Mouse (Mus musculus) kidney, postnatal 0 days (tissue): Measurements from ENCODE around the gene Gipr. TPM values are rescaled to one million over a fixed set of nuclear protein-coding genes. Genes with fewer than 3 reads are reported as not detected.

Experiments
- ATAC-seq: fragments of 200-750 bp; cut with Nextera tagmentation; replicated peaks from 2 replicates; pipeline ENCODE4 v1.8.0; 2017; ENCODE audit warnings: low read depth, moderate number of reproducible peaks, moderate TSS enrichment, moderate library complexity; ENCODE audit not compliant: low FRiP score
- DNase-seq: peaks from one replicate; pipeline ENCODE4 v3.0.0-alpha.2; 2016; ENCODE audit warnings: low spot score
- H3K27ac ChIP-seq: fragments of 300-500 bp; sonication (generic); 2 replicates; pipeline ENCODE4 v1.5.1; 2014; ENCODE audit warnings: mild to moderate bottlenecking
- H3K27me3 ChIP-seq: fragments of 300-500 bp; sonication (generic); 2 replicates; pipeline ENCODE4 v1.6.1; 2014; ENCODE audit warnings: low read length, mixed read lengths; ENCODE audit not compliant: insufficient read depth
- H3K36me3 ChIP-seq: fragments of 300-500 bp; sonication (generic); 2 replicates; pipeline ENCODE4 v1.6.1; 2014; ENCODE audit warnings: low read length, mixed read lengths; ENCODE audit not compliant: insufficient read depth
- H3K4me1 ChIP-seq: fragments of 300-500 bp; sonication (generic); replicated peaks from 2 replicates; pipeline ENCODE4 v1.6.1; 2014; ENCODE audit warnings: antibody characterized with exemption, low read length, mixed read lengths; ENCODE audit not compliant: insufficient read depth
- H3K4me2 ChIP-seq: fragments of 300-500 bp; sonication (generic); 2 replicates; pipeline ENCODE4 v1.6.1; 2014; ENCODE audit warnings: mild to moderate bottlenecking, low read length, moderate library complexity, mixed read lengths
- H3K4me3 ChIP-seq: fragments of 300-500 bp; sonication (generic); replicated peaks from 2 replicates; pipeline ENCODE4 v1.5.1; 2014; ENCODE audit warnings: low read depth, low read length
- H3K9ac ChIP-seq: fragments of 300-500 bp; sonication (generic); 2 replicates; pipeline ENCODE4 v1.6.1; 2014; ENCODE audit warnings: low read depth, low read length
- H3K9me3 ChIP-seq: fragments of 300-500 bp; sonication (generic); replicated peaks from 2 replicates; pipeline ENCODE4 v1.6.1; 2016; ENCODE audit warnings: low read length, inconsistent platforms, mixed read lengths
- CTCF ChIP-seq: IDR thresholded peaks from 2 replicates; pipeline ENCODE4 v1.5.1; 2016; ENCODE audit warnings: antibody characterized with exemption, low read depth, mild to moderate bottlenecking, moderate library complexity
- WGBS: fragments of 180-500 bp; shearing (Covaris S2); extraction: QIAGEN DNeasy Blood & Tissue Kit; methylation state at CpG from one replicate; pipeline ENCODE4 v1.1.7; 2014; 5-methylcytosine and 5-hydroxymethylcytosine counted together
- polyA plus RNA-seq: library from polyadenylated mRNA; unstranded; fragments of >200 nt; fragmentation: Nextera tagmentation; extraction: Ambion mirVana; gene quantifications from 2 replicates; pipeline ENCODE4 v1.2.1, GENCODE M21; 2015

The Gipr gene
- polyA plus RNA-seq: 0.08 and 0.09 TPM in 2 replicates

- no peaks in the 10 kb centered on the region for H3K36me3 ChIP-seq
- TF ChIP-seq CTCF: no peak
- H3K4me3 ChIP-seq: no peak within 1 kb of the TSS
- H3K27ac ChIP-seq: no peak within 1 kb of the TSS
- WGBS: 12% methylated on average over 14 of the region's 14 CpGs
- ATAC-seq (no peak), DNase-seq (no peak)
- peaks cover 22% of the 10 kb centered on the region for H3K4me1 ChIP-seq
- H3K9me3 ChIP-seq: no peaks in the 10 kb centered on the region
- H3K4me2 ChIP-seq: peak within 1 kb of the TSS; percentile 21
- no peak within 1 kb of the TSS for H3K9ac ChIP-seq
- no peaks in the 10 kb centered on the region for H3K27me3 ChIP-seq
Observed at GRCm38 (mm10) chr7:19165656-19166423, at the start of gene Gipr. TSS of gene Gipr (minus strand) at chr7:19166127.

- ATAC-seq: no peak
- no peak overlapping the region for H3K9ac ChIP-seq
- no peak overlapping the region for H3K4me3 ChIP-seq
- TF ChIP-seq CTCF: no peak
- H3K36me3 ChIP-seq: no peaks in the 10 kb centered on the region
- no peaks in the 10 kb centered on the region for H3K27me3 ChIP-seq
- no peak overlapping the region for H3K27ac ChIP-seq
- peak overlapping the region; percentile 15; the same call in 1 of the 2 replicates for H3K4me2 ChIP-seq
- peaks cover 17% of the 10 kb centered on the region; the same call in 1 of the 2 replicates for H3K4me1 ChIP-seq
- 49% methylated on average over 9 of the region's 9 CpGs for WGBS
- H3K9me3 ChIP-seq: no peaks in the 10 kb centered on the region
- no peak for DNase-seq
Observed at GRCm38 (mm10) chr7:19214940-19215339, 49.0 kb upstream of the Gipr start.

- DNase-seq: no peak
- H3K4me2 ChIP-seq: peak overlapping the region; percentile 15; the same call in 1 of the 2 replicates
- no peak overlapping the region for H3K4me3 ChIP-seq
- H3K9ac ChIP-seq: no peak overlapping the region
- no peak for TF ChIP-seq CTCF
- no peaks in the 10 kb centered on the region for H3K9me3 ChIP-seq
- no peaks in the 10 kb centered on the region for H3K36me3 ChIP-seq
- no peak overlapping the region for H3K27ac ChIP-seq
- ATAC-seq: no peak
- WGBS: 69% methylated on average over 7 of the region's 7 CpGs
- H3K27me3 ChIP-seq: no peaks in the 10 kb centered on the region
- H3K4me1 ChIP-seq: peaks cover 17% of the 10 kb centered on the region; the same call in 1 of the 2 replicates
Observed at GRCm38 (mm10) chr7:19214369-19214768, 48.4 kb upstream of the Gipr start.

- Histone ChIP-seq H3K9ac (no peak overlapping the region), H3K27ac (no peak overlapping the region), H3K27me3 (no peaks in the 10 kb centered on the region), H3K36me3 (no peaks in the 10 kb centered on the region), H3K9me3 (no peaks in the 10 kb centered on the region), H3K4me3 (no peak overlapping the region), H3K4me2 (peak overlapping the region; percentile 79), H3K4me1 (peaks cover 17% of the 10 kb centered on the region; the same call in 1 of the 2 replicates)
- ATAC-seq (no peak), DNase-seq (no peak)
- TF ChIP-seq CTCF: no peak
- 60% methylated on average over 2 of the region's 2 CpGs for WGBS
Observed at GRCm38 (mm10) chr7:19213385-19213784, 47.5 kb upstream of the Gipr start.

GRCm38 (mm10) chr7:19211996-19212755 lies 46.2 kb upstream of the Gipr start, which contains the start of gene Gpr4:
TSS of gene Gpr4 (plus strand) at chr7:19212538.
- H3K27ac ChIP-seq: 0 out of 2 replicates have a peak within 1 kb of the TSS, but pooled peaks have one; percentile 36
- WGBS: 1% methylated on average over 27 of the region's 30 CpGs

GRCm38 (mm10) chr7:19211041-19211675 lies 45.2 kb upstream of the Gipr start:
- WGBS: 16% methylated on average over 5 of the region's 5 CpGs
- no peak overlapping the region for H3K4me3 ChIP-seq
- H3K9ac ChIP-seq: no peak overlapping the region
- TF ChIP-seq CTCF: no peak
- no peak overlapping the region for H3K27ac ChIP-seq
- DNase-seq: peak; percentile 52
- no peak for ATAC-seq
- H3K36me3 ChIP-seq: no peaks in the 10 kb centered on the region
- H3K4me1 ChIP-seq: peaks cover 17% of the 10 kb centered on the region; the same call in 1 of the 2 replicates
- H3K27me3 ChIP-seq: no peaks in the 10 kb centered on the region
- H3K4me2 ChIP-seq: no peak overlapping the region
- H3K9me3 ChIP-seq: no peaks in the 10 kb centered on the region

More at GRCm38 (mm10) chr7:19211996-19212755, 46.2 kb upstream of the Gipr start, which contains the start of gene Gpr4:
- peak; percentile 25; the same call in 1 of the 2 replicates for TF ChIP-seq CTCF
- DNase-seq (peak; percentile 72), ATAC-seq (peak; percentile 79)
- Histone ChIP-seq H3K36me3 (no peaks in the 10 kb centered on the region), H3K4me1 (peaks cover 17% of the 10 kb centered on the region; the same call in 1 of the 2 replicates), H3K9me3 (no peaks in the 10 kb centered on the region), H3K4me3 (peak within 1 kb of the TSS; percentile 54), H3K4me2 (peak within 1 kb of the TSS; percentile 79), H3K9ac (peak within 1 kb of the TSS; percentile 56), H3K27me3 (no peaks in the 10 kb centered on the region)
